Mouse (Mus musculus): Measurements from ENCODE around the gene Unc93a.
"Not testable (repeated sequence)": the region's sequence is repeated elsewhere in the genome, so short reads cannot be mapped to it uniquely, and the experiment has no call there.

Gene Unc93a

DNA sequence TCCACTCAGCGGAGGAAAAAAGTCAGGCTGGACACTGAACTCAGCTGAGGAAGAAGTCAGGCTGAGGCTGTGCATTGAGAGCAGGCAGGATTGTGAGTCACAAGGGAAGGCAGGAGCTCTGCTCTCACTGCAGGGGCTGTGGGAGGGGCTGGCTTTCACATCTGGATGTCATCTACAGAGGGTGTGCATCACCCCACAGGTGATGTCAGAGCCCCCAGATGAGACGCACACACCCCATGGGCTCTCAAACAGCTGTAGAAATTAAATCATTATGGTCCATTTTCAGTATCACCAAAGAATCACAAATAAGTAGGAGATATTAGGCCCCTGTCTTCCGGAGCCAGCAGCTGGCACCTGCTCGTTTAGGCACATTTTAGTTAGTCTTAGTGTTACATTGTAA lies at the start of gene Unc93a:
Unc93a (minus strand) TSS at position 101 of the 400 bp plus-strand sequence.
- DNase-seq (ENCODE audit: low spot score) = not testable (repeated sequence)

DNA sequence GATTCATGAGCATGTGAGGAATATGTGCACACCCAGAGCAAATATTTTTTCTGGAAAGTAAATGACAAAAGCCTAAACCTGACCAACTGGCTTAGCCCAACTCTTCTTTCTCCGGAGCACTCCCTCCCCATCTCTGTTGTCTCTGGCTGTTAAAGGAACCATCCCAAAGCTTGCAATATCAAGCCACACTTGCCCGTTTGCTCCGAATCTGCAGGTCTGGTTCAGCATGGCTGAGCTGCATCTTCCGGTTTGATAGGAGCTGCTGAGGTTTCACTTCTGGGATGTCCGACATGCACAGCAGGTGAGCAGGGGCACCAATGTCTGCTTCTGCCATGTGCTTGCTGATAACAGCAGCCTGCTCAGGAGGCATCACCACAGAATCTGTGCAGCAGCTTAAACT lies 48.9 kb upstream of the Unc93a start:
- DNase-seq (ENCODE audit: low spot score) = not testable (repeated sequence)

DNA sequence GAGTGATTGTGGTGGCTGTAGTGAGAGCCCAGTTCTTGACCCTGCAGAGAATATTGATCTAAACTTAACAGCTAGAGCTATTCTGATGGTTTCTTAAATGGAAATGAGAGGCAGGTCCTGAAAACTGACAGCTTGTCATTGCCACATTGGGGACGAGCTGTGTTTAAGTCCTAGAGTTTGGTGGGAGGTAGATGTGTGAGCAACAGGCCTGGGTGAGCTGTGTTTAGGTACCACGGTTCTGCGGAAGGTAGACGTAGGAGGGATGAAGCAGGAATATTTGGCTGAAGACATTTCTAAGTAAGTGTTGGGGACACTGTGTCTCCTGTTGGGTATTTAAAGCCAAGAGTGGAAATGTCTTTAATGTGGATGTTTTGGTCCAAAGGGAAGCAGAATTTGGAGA lies 47.4 kb upstream of the Unc93a start:
- DNase-seq (ENCODE audit: low spot score) = not testable (repeated sequence)

DNA sequence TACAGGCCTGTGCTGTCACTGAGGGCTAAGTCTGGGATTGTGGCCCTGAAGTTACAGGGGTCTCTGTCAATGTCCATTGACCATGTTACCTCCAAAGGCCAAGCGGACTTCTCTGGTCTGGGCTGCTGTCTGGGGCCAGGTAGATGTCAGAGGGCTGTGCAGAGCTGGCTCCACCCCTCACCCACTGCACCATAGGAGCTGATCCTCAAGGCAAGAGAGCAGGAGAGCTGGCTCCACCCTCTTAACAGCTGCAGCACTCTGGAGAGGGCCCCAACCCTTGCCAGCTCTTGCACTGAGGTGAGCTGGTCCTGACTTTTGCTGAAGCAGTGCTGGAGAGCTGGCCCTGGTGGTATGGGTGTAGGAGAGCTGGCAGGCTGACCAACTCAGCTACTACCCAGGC lies 46.2 kb upstream of the Unc93a start:
- DNase-seq (ENCODE audit: low spot score) = not testable (repeated sequence)

DNA sequence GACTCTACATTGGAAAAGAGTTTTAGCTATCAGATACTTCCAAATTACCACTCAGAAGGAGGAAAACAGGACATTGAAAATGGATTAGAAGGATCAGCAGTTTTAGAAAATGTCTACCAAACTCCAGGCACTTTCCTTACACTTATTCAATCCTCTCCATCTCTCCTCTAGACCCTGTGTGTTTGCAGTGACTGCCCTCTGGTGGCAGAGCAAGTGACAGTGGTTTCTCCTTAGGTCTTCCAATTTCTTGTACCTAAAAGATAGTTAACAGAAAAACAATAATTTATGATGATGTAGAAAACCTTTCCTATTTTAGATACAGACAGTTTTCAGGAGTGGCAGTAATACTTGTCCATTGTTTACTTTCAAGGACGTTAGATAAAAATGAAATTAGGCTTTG lies 44.0 kb upstream of the Unc93a start:
- not testable (repeated sequence) for DNase-seq (ENCODE audit: low spot score)

DNA sequence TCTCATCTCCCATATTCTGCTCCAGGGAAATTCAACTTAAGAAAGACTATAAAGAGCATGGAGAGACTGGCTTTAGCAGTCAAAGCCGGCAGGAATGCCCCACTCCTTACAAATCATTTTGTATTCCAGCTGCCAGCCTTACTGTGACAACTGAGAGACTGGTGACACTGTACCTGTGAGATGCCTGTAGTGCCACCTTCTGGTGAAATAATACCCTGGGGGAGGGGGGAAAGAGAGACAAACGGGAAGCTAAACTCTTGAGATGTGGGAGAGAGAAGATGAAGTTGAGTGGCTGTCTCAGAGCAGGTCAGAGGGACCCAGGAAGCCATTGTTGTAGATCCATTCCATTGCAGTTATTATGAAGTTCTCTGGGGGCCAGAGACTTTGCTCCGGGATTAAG lies 42.4 kb upstream of the Unc93a start:
- DNase-seq (ENCODE audit: low spot score) = not testable (repeated sequence)

DNA sequence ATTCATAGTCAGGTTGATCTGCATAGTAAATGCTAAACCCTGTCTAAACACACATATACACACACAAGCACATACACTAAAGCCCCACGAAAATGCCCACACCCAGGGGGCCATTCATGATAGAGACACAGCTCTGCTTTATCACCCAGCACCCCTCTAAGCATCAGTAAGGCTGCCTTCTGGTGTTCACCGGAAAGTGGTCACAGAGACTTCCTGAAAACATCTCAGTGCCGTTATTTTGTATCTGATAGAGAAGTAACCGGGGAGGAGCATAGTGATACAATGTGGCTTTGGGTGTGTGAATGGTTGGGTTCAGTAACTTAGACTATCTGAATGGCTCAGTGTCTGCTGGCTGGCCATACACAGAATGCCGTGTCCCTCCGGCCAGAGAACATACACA lies 42.0 kb upstream of the Unc93a start:
- DNase-seq (ENCODE audit: low spot score) = not testable (repeated sequence)

DNA sequence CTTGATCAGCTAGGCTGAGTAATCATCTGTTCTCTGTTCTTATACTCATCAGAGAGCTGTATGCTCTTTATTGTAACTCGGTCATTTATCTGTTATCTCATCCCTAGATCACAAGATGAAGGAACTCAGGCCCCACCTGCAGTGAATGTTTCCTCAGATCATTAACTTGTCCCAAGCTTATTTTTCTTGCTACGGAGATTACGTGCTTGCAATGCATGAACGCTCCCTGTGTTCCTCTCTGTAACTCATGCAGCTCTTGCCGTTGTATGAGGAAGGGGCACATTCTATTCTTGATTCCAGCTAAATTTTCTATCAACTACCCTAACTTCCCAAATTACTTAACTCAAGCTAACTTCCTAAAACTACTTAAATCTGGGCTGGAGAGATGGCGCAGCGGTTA lies 14.5 kb upstream of the Unc93a start:
- not testable (repeated sequence) for DNase-seq (ENCODE audit: low spot score)

DNA sequence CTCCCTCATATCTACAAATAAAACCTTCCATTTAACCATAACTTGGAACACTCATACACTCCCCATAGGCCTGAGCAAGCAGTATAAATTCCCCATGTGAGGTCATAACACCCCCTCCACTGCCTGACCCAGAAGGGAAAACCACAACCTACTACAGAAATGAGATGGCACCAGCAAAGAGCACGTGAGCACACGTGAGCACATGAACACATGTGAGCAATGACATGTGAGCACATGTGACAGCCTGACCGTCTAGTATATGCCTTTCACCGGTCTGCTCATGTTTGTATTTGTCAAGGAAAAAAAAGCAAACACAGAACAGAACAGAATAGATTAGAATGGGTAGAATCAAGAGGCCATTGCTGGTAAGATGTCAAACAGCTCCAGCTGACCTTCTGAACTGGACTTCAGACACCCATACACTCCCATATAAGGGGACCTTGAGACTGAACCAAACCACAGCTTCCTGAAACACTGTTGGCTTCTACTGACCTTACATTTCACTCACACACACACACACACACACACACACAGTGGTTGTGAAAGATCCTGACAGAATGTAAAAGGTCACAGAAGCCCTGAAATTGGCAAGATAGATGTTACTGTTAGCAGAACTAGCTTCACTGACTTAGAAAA lies 13.1 kb upstream of the Unc93a start:
- not testable (repeated sequence) for DNase-seq (ENCODE audit: low spot score)

DNA sequence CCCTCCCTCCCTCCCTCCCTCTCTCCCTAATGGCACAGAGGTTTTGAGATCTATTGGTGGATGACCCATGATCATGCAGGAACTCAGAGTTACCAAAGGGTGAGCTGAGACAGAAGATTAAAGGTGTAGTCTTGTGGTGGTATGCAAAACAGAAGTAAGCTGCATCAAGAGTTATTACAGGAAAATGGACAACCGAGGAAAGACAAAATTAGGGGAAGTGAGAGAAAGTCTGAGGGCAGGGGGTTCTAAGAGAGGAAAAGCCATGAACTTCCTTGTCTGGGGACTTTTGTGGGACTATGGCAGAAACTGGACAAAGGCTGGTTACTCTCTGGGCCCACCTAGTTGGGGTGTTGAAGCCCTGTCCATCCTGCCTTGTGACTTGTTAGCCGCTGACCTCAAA lies 11.1 kb upstream of the Unc93a start:
- not testable (repeated sequence) for DNase-seq (ENCODE audit: low spot score)

DNA sequence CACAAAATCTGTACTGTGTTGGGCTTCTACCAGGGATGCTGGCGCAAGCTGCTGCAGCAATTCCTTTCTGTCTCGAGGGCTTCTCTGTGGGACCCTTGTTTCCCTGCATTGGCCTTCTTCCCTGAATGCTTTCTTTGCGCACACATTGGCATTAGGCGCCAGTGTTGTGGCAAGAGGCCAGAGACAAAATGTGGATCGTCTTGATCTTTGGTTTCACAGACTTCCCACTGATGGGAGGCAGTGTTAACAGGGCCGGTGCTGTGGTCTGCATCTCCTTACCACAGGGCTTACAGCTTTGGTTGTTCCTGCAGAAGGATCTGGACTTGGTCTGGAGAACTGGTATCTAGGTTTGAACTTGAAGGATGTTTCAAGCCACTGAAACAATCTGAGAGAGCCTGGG lies 3.7 kb upstream of the Unc93a start:
- DNase-seq (ENCODE audit: low spot score) = not testable (repeated sequence)

DNA sequence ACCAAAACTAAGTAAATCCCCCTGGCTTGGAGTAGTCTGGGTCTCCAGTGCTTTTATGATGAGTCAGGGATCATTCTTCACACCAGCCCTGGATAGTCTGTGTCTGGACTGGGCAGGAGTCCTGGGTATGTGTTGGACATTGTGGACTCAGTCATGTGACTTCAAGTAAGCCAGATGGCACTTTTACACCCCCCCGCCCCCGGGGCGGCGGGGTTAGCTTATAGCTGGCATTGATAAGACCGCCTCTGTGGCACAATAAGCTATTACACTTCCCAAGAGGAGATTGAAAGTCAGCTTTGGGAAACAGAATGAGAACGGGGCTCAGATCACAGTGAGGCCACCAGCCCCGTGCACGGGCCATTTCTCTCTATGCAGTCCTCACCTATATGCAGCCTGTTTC lies 742 bp upstream of the Unc93a start:
- DNase-seq (ENCODE audit: low spot score) = not testable (repeated sequence)

DNA sequence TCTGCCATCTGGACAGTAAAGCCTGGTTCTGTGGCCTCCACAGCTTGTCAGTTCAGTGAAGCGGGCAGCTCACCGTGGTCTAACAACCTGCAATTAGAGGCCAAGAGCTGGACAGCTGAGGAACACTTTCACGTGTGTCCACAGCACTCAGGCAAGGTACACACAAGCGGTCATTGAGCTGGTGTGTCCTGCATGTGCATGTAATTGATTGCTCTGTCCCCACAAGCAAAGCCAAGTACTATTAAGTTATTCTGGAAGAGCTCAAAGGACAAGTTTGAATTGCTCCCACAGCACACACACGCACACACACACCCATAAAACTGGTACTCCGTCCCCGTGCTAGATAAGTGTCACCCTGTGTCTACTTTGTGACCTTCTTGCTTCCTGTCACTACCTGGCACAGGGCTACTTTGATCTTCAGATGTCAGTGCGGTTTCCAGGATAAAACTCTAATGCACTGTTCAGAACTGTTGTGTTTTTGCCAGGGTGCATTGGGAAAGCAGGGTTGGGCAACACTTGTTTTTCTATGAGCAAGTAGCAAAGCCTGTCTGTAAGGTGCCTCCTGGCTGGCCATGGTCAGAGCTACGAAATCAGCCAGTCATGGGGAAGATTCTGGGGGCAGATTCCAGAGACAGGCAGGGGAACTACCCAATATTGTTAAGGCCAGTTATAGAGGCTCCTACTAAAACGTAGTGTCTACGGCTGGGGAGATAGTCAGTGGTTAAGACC lies 1.7 kb downstream of the Unc93a start:
- DNase-seq (ENCODE audit: low spot score) = not testable (repeated sequence)

DNA sequence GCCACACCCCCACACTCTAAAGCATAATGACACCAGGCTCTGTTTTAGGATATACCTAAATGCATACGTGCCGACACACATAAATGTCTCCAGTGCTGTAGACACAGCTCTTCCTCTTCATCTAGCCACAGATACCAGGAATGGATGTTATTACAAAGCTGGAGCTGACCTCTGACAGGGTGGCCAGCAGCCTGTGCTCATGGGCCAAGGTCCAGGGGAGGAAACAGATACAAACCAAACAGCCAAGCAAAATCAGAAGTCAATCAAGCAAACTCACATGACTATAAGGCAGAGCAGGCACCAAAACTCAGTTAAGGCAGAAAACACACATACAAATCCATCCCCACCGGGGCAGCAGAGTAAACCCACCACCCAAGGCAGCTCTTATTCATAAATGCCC lies 2.3 kb downstream of the Unc93a start:
- DNase-seq (ENCODE audit: low spot score) = not testable (repeated sequence)

DNA sequence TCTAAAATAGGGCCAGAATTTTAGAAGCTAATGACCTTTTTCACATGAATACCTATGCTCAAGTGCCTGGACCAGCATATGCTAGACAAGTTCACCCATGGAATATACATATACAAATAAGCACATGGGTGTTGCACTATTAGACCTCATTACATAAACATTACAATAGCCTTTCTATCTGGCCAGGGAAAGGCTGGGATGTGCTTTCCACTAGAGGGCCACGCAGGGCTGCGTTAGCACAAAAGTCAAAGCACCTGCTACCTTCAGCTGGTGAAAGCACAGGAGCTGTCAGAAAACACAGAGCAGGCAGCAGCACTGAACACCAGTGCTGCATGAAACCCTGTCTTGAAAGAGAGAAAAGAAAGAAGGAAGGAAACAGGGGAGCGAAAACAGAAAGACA lies 7.4 kb downstream of the Unc93a start:
- DNase-seq (ENCODE audit: low spot score) = not testable (repeated sequence)

DNA sequence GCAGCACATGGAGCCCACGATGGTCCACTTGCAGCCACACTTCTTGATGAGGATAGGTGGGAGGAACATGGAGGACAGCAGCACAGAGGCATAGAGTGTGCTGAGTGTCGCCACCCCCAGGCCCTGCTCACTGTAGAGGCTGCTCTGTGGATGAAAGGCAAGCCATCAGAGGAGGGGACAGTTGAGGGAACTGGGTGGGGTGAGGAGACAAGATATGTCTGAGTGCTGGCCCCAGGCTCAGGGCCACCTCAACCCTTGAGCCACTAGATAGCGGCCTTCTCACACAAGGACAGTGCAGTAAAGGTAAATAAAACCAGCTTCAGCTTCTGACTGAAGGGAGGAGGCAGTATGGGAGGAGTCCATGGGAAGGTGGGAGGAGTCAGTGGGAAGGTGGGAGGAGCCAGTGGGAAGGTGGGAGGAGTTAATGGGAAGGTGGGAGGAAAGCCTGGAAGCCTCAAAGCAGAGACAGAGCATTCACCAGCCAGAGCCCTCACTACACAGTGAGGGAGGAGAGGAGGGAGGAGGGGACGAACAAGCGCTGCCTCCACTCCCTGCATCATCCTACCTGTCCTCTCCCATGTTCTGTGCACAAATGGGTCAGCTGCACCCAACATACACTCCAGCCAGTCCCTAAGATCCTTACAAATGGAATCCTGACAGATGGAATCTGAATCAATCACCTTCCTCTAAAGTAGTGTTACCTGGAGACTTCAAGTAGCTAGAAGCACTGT lies 8.1 kb downstream of the Unc93a start:
- DNase-seq (ENCODE audit: low spot score) = not testable (repeated sequence)

DNA sequence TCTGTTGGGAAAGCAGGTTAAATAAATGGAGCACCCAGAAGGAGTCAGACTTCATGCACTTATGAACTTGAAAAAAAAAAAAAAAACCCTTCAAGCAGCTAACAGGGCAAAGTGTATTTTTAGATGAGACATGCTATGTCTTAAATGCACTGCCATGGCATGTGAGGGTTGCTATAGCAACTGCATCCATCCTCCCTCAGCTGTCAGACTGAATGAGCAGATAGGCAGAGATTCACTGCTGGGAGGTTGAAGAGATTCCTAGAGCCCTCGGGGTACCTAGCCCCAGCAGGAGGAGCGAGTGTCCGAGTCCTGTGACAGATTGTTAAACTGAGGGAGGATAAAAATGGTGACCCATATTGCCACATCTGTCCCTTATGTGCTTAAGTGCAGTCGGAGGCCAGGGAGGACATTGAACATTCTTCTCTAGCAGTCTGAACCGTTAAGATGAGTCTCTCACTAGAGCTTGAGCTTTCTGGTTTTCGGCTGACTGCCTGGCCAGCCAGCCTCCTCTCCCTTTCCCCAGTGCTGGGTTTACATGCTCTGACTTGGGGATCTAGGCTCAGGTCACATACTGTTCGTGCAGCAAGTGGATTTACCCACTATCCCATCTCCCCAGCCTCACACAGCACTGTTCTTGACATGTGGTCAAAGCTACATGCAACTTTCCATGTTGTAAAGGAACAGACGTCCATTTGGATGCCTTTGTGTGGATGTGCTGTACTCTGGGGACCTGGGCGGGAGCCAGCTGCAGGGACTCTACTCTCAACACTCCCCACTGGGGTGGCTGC lies 18.9 kb downstream of the Unc93a start:
- not testable (repeated sequence) for DNase-seq (ENCODE audit: low spot score)

DNA sequence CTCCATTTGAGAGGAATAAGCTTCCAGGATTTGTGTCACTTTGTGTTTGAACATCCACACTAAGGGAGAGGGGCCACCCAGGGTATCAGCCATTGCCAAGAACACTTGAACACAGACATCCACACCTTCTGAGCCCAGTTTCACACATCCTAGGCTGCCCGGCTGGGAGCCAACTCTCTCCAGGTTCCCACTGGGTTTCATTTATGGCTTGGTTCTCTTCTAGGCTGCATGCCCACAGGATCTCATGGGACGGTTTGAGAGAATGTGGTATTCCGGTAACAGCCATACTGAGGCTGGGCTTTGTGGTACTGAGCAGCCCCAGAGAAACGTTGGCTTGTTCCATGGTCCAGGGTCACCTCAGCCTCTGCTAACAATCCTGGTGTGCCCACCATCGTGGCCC lies 25.0 kb downstream of the Unc93a start:
- not testable (repeated sequence) for DNase-seq (ENCODE audit: low spot score)

DNA sequence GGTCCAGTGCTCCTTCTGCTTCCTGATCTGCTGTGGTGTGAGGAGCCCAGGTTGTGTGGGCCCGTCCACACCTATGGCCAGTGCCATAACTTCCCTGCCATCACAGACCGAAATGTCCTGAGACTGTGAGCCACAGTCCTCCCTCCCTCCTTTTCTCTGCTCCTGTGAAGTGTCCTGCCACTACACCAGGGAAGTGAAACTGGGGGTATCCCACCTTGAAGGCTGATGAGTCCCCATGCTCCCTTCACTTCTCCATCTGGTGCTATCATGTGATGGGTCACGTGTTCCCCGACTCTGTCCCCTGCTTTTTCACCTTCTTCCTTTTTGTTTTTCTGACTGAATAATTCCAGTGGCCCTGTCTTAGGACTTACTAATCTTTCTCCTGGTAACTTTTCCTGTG lies 38.6 kb downstream of the Unc93a start:
- not testable (repeated sequence) for DNase-seq (ENCODE audit: low spot score)

DNA sequence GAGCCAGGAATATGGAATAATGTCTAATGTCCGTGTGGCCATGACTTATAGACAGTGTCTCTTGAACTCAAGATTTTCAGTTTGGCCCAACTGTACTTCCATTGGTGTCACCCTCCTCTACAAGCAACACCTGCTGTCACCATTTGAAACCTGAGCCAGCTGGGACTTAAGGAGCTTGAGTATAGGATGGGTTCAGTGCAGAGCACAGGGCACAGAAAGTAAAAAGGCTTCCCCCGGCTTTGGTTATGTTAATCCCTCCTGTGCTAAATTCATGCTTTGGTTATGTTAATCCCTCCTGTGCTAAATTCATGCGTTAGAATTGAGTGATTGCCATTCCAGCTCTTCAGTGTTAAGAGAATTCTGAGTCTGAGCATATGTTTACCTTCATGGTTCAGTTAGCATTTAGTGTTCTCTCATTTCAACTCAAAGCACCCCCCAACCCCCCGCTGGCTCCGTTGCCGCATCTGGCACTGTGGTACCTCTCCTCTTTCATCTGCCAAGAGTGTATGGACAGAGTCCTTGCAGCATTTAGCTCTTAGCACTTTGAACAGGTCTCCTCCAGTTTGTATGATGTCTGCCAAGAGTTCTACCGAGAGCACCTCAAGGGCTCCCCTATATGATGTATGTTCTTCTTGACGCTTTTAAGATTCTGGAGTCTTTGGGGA lies 39.4 kb downstream of the Unc93a start:
- DNase-seq (ENCODE audit: low spot score) = not testable (repeated sequence)

DNA sequence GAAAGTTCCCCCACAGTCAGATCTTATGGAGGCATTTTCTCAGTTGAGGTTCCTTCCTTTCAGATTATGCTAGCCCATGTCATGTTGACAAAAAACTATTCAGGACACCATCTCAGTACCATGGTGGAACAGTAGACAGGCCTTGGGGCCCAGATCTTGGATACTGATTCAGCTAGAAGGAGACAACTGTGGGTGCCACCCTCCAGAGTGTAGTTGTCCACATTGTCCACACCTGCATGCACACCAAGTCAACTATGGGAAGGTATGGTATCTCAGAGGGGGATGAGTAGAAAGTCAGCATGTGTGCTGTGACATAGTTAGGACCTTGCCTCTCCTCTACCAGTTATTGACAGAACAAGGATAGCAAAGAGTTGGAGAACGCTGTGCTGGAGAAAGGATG lies 40.1 kb downstream of the Unc93a start:
- not testable (repeated sequence) for DNase-seq (ENCODE audit: low spot score)

DNA sequence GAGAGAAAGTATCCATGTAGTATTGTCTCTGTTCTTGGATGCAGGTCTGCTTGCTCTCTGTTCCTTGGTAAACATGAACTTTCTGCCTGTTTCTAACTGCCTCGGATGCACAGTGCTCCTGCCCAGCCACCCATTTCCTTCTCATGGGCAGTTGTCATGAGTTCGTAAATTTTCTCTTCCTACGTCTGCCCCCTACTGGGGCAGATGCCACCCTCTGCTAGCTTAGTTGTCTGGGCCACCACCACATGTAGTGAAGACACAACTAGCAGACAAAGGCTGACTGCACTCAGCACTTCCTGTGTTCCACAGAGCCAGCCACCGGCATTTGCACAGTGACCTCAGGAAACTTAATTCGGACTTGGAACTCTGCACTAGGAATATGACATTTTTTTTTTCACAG lies 62.4 kb downstream of the Unc93a start:
- DNase-seq (ENCODE audit: low spot score) = not testable (repeated sequence)

Measured in ovary, postnatal 10 days (tissue).